8 mouse cellular contexts compared by ENCODE assay signal in the genomic region with DNA sequence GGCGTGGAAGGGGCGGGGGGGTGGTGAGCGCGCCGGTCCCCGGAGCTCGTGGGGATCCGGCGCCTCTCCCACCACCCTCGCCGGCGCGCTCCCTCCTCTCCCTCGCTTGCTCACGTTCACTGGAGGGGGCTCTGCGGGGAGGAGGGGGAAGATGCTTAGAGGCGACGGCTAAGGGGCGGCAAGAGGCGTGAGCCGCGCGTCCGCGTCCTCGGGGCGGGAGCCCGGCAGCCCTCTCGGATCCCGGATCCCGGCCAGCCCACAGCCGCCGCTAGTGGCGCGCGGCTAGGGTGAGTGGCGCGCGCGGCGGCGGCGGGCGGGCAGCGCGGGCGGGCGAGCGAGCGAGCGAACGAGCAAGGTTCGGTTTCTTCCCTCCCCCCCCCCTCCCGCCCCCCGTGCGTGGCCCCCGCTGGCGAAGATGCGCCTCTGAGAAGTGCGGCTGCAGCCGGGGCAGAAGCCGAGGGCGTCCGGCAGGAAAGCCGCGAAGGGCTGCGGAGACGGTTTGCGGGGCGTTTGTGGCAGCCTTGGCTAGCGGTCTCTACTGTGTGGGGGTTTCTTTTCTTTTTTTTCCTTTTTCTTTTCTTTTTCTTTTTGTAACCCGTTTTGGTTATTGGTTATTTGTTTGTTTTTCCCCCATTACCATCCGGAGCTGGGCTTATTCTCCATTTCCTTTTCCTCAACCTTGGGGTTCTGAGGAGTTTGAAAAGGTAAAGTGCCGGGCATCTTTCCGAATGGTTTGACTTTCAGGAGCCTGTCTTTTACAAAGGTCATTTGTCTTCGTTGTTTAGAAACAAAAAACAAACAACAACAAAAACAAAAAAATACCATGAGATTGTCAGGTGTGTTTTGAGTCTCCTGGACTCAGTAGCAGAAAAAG.
DNase-seq lines count a peak whose midpoint lies in the region; ATAC-seq lines count a peak whose summit lies in the region.

No protein-coding gene starts in this region.

- H3K4me3 ChIP-seq in brown adipose tissue, adult 24 weeks (ENCODE audit: insufficient read depth, low read depth, low read length), result peak overlapping the region; percentile 39; the same call in 1 of the 2 replicates
- H3K4me3 ChIP-seq in forebrain, embryonic 12.5 days (replicated peaks), result peak overlapping the region; percentile 63
- peak overlapping the region; percentile 54 for H3K4me3 ChIP-seq in intestine, embryonic 16.5 days (ENCODE audit: low read length)
- peak overlapping the region; percentile 52 for H3K4me3 ChIP-seq in stomach, embryonic 16.5 days (replicated peaks; ENCODE audit: low read length)

- peak overlapping the region; percentile 71 for H3K9ac ChIP-seq in forebrain, embryonic 12.5 days
- no peak overlapping the region for H3K9ac ChIP-seq in intestine, embryonic 16.5 days (ENCODE audit: low read depth, low read length)
- peak overlapping the region; percentile 33; the same call in 1 of the 2 replicates for H3K9ac ChIP-seq in stomach, embryonic 16.5 days (ENCODE audit: low read length)

- H3K4me2 ChIP-seq in forebrain, embryonic 12.5 days, result peak overlapping the region; percentile 81
- H3K4me2 ChIP-seq in intestine, embryonic 16.5 days (ENCODE audit: low read depth, low read length), result peak overlapping the region; percentile 86
- peak overlapping the region; percentile 87 for H3K4me2 ChIP-seq in stomach, embryonic 16.5 days (ENCODE audit: low read depth, low read length)

- under 1% methylated on average over 38 of the region's 76 CpGs for WGBS in forebrain, embryonic 12.5 days
- WGBS in intestine, embryonic 16.5 days, result 2% methylated on average over 35 of the region's 76 CpGs
- under 1% methylated on average over 47 of the region's 76 CpGs for WGBS in stomach, embryonic 16.5 days

- H3K9me3 ChIP-seq in forebrain, embryonic 12.5 days, result no peaks in the 10 kb centered on the region
- H3K9me3 ChIP-seq in intestine, embryonic 16.5 days (ENCODE audit: control insufficient read depth, low read length), result no peaks in the 10 kb centered on the region
- no peaks in the 10 kb centered on the region for H3K9me3 ChIP-seq in stomach, embryonic 16.5 days (replicated peaks; ENCODE audit: control insufficient read depth, low read length)

- H3K36me3 ChIP-seq in forebrain, embryonic 12.5 days (replicated peaks), result no peaks in the 10 kb centered on the region
- no peaks in the 10 kb centered on the region for H3K36me3 ChIP-seq in intestine, embryonic 16.5 days (ENCODE audit: control insufficient read depth, insufficient read depth, low read length)
- no peaks in the 10 kb centered on the region for H3K36me3 ChIP-seq in stomach, embryonic 16.5 days (ENCODE audit: control insufficient read depth, insufficient read depth, low read length)

- H3K4me1 ChIP-seq in brown adipose tissue, adult 24 weeks (ENCODE audit: control insufficient read depth, insufficient read depth, insufficient read length, low read length), result no peaks in the 10 kb centered on the region
- H3K4me1 ChIP-seq in forebrain, embryonic 12.5 days, result peaks cover 18% of the 10 kb centered on the region
- H3K4me1 ChIP-seq in intestine, embryonic 16.5 days (ENCODE audit: control insufficient read depth, insufficient read depth, low read length), result 0 out of 2 replicates have a peak, but pooled peaks cover 3% of the 10 kb centered on the region
- no peaks in the 10 kb centered on the region for H3K4me1 ChIP-seq in stomach, embryonic 16.5 days (ENCODE audit: control insufficient read depth, insufficient read depth, low read length)

- H3K27ac ChIP-seq in brown adipose tissue, adult 24 weeks (replicated peaks; ENCODE audit: low read depth, low read length), result no peak overlapping the region
- H3K27ac ChIP-seq in forebrain, embryonic 12.5 days, result peak overlapping the region; percentile 77
- H3K27ac ChIP-seq in intestine, embryonic 16.5 days (ENCODE audit: low read length), result no peak overlapping the region
- no peak overlapping the region for H3K27ac ChIP-seq in stomach, embryonic 16.5 days (ENCODE audit: low read length)

- DNase-seq in gastrocnemius, postnatal 4 days (ENCODE audit: low spot score in 2 of 2), result peak; percentile 10 to 20
- no peak for DNase-seq in gastrocnemius, adult 8-10 months (ENCODE audit: low spot score in 2 of 2)
- peak; percentile 58 for DNase-seq in mesoderm, embryonic 11.5 days (ENCODE audit: low read depth, low spot score)
- DNase-seq in urinary bladder, postnatal 4 days (ENCODE audit: low spot score in 2 of 2), result no peak

- H3K27me3 ChIP-seq in forebrain, embryonic 12.5 days, result peaks cover 71% of the 10 kb centered on the region
- H3K27me3 ChIP-seq in intestine, embryonic 16.5 days (replicated peaks; ENCODE audit: control insufficient read depth, insufficient read depth, low read length), result peaks cover 61% of the 10 kb centered on the region
- peaks cover 59% of the 10 kb centered on the region for H3K27me3 ChIP-seq in stomach, embryonic 16.5 days (ENCODE audit: control insufficient read depth, insufficient read depth, low read length)

- peak; percentile 86 for ATAC-seq in forebrain, embryonic 12.5 days (ENCODE audit: low FRiP score)
- peak; percentile 71 for ATAC-seq in intestine, embryonic 16.5 days
- peak; percentile 76; the same call in 1 of the 2 replicates for ATAC-seq in stomach, embryonic 16.5 days (ENCODE audit: insufficient read depth, low FRiP score)

Comparison
In these comparisons a context has a peak if more than half of its experiments do, and no peak if none do; other contexts are left out.
1. DNase-seq: peak in gastrocnemius, postnatal 4 days (2 of 2) and mesoderm, embryonic 11.5 days (single experiment); none in gastrocnemius, adult 8-10 months (0 of 2) and urinary bladder, postnatal 4 days (0 of 2).
2. Peak in every context shown above with its lines, with median percentiles within 50 percentile points of each other: H3K4me3 ChIP-seq, ATAC-seq and H3K4me2 ChIP-seq.